Mouse (Mus musculus): ENCODE measurements around the gene Clasrp. TPM values are rescaled to one million over a fixed set of nuclear protein-coding genes. Genes with fewer than 3 reads are reported as not detected.

Clasrp gene
- polyA plus RNA-seq, 1 experiment from 2014 or later, result 31.8 TPM

Other genes with a start within 250 kb of the Clasrp start
- gene Cd3eap, start 245.0 kb downstream of the Clasrp start, polyA plus RNA-seq (2015; fragmentation: Nextera tagmentation; extraction: Ambion mirVana), result 17.4 and 19.8 TPM in 2 replicates
- gene Ppp1r13l, start 244.7 kb downstream of the Clasrp start, polyA plus RNA-seq (2015; fragmentation: Nextera tagmentation; extraction: Ambion mirVana), result 12.8 and 13.0 TPM in 2 replicates
- gene Ercc2, start 222.5 kb downstream of the Clasrp start, polyA plus RNA-seq (2015; fragmentation: Nextera tagmentation; extraction: Ambion mirVana), result 11.8 and 12.2 TPM in 2 replicates
- 4.8 and 5.5 TPM in 2 replicates for gene Klc3, start 200.4 kb downstream of the Clasrp start, polyA plus RNA-seq (2015; fragmentation: Nextera tagmentation; extraction: Ambion mirVana)
- 284 and 345 TPM in 2 replicates for gene Ckm, start 199.7 kb downstream of the Clasrp start, polyA plus RNA-seq (2015; fragmentation: Nextera tagmentation; extraction: Ambion mirVana)
- gene Mark4, start 145.7 kb downstream of the Clasrp start, polyA plus RNA-seq (2015; fragmentation: Nextera tagmentation; extraction: Ambion mirVana), result 6.5 and 7.5 TPM in 2 replicates
- 1.1 and 1.2 TPM in 2 replicates for gene Exoc3l2, start 141.2 kb downstream of the Clasrp start, polyA plus RNA-seq (2015; fragmentation: Nextera tagmentation; extraction: Ambion mirVana)
- gene Bloc1s3, start 96.1 kb downstream of the Clasrp start, polyA plus RNA-seq (2015; fragmentation: Nextera tagmentation; extraction: Ambion mirVana), result 1.5 TPM in 2 replicates
- 71.4 and 77.4 TPM in 2 replicates for gene Trappc6a, start 96.1 kb downstream of the Clasrp start, polyA plus RNA-seq (2015; fragmentation: Nextera tagmentation; extraction: Ambion mirVana)
- gene Nkpd1, start 86.6 kb downstream of the Clasrp start, polyA plus RNA-seq (2015; fragmentation: Nextera tagmentation; extraction: Ambion mirVana), result 0.06 TPM in 1 of 2 replicates, not detected in the other
- gene Ppp1r37, start 41.4 kb downstream of the Clasrp start, polyA plus RNA-seq (2015; fragmentation: Nextera tagmentation; extraction: Ambion mirVana), result 15.0 and 17.2 TPM in 2 replicates
- gene Zfp296, start 27.2 kb downstream of the Clasrp start, polyA plus RNA-seq (2015; fragmentation: Nextera tagmentation; extraction: Ambion mirVana), result 0.12 and 0.32 TPM in 2 replicates
- 114 and 134 TPM in 2 replicates for gene Gemin7, start 26.9 kb downstream of the Clasrp start, polyA plus RNA-seq (2015; fragmentation: Nextera tagmentation; extraction: Ambion mirVana)
- 5.6 and 6.2 TPM in 2 replicates for gene Relb, start 25.0 kb upstream of the Clasrp start, polyA plus RNA-seq (2015; fragmentation: Nextera tagmentation; extraction: Ambion mirVana)
- gene Clptm1, start 60.5 kb upstream of the Clasrp start, polyA plus RNA-seq (2015; fragmentation: Nextera tagmentation; extraction: Ambion mirVana), result 74.5 and 74.6 TPM in 2 replicates
- 3.6 and 22.3 TPM in 2 replicates for gene Apoc2, start 73.5 kb upstream of the Clasrp start, polyA plus RNA-seq (2015; fragmentation: Nextera tagmentation; extraction: Ambion mirVana)
- 2.9 TPM in 1 of 2 replicates, not detected in the other for gene Gm44805, start 76.9 kb upstream of the Clasrp start, polyA plus RNA-seq (2015; fragmentation: Nextera tagmentation; extraction: Ambion mirVana)
- gene Apoc4, start 77.0 kb upstream of the Clasrp start, polyA plus RNA-seq (2015; fragmentation: Nextera tagmentation; extraction: Ambion mirVana), result 0.84 and 3.7 TPM in 2 replicates
- 8.8 and 13.9 TPM in 2 replicates for gene Apoc1, start 88.2 kb upstream of the Clasrp start, polyA plus RNA-seq (2015; fragmentation: Nextera tagmentation; extraction: Ambion mirVana)
- gene Apoe, start 94.7 kb upstream of the Clasrp start, polyA plus RNA-seq (2015; fragmentation: Nextera tagmentation; extraction: Ambion mirVana), result 480 and 561 TPM in 2 replicates
- gene Tomm40, start 111.0 kb upstream of the Clasrp start, polyA plus RNA-seq (2015; fragmentation: Nextera tagmentation; extraction: Ambion mirVana), result 128 and 146 TPM in 2 replicates
- gene Nectin2, start 146.0 kb upstream of the Clasrp start, polyA plus RNA-seq (2015; fragmentation: Nextera tagmentation; extraction: Ambion mirVana), result 89.3 and 89.4 TPM in 2 replicates
- gene Bcam, start 166.5 kb upstream of the Clasrp start, polyA plus RNA-seq (2015; fragmentation: Nextera tagmentation; extraction: Ambion mirVana), result 223 and 250 TPM in 2 replicates
- 0.59 and 0.68 TPM in 2 replicates for gene Cblc, start 192.3 kb upstream of the Clasrp start, polyA plus RNA-seq (2015; fragmentation: Nextera tagmentation; extraction: Ambion mirVana)
- gene Bcl3, start 218.3 kb upstream of the Clasrp start, polyA plus RNA-seq (2015; fragmentation: Nextera tagmentation; extraction: Ambion mirVana), result 1.5 and 1.9 TPM in 2 replicates
- not detected in 2 replicates for gene Gm19345, start 247.5 kb upstream of the Clasrp start, polyA plus RNA-seq (2015; fragmentation: Nextera tagmentation; extraction: Ambion mirVana)